Mouse (Mus musculus) myocyte (in vitro differentiated cells): Measurements from ENCODE around the gene Hoxb3.

Experiments
- MYOD1 ChIP-seq, 3 experiments: IDR thresholded peaks; one replicate each; pipeline ENCODE4 v1.6.1; 2011; ENCODE audit warnings: control low read depth in 2 of 3, low read depth in 2 of 3, mild to moderate bottlenecking in 2 of 3, moderate library complexity in 1 of 3; ENCODE audit not compliant: insufficient read length in 2 of 3, control insufficient read depth in 1 of 3
- POLR2A ChIP-seq: IDR thresholded peaks from one replicate; pipeline ENCODE4 v1.6.1; 2011; ENCODE audit warnings: low read depth, mild to moderate bottlenecking, control low read depth, moderate library complexity; ENCODE audit not compliant: insufficient read length
- TCF12 ChIP-seq: IDR thresholded peaks from one replicate; pipeline ENCODE4 v1.6.1; 2011; ENCODE audit warnings: mild to moderate bottlenecking, control low read depth; ENCODE audit not compliant: poor library complexity, insufficient read depth, severe bottlenecking

GRCm38 (mm10) chr11:96284041-96284749 lies 38.9 kb upstream of the Hoxb3 start:
- TF ChIP-seq MYOD1 (IDR thresholded peaks at IDR 0.05; ENCODE audit: control insufficient read depth in 1 of 3, insufficient read length in 2 of 3, low read depth in 2 of 3) (no peak), POLR2A (no peak), TCF12 (no peak)
